Mouse (Mus musculus): ENCODE measurements around the gene Rpn1. TPM values are rescaled to one million over a fixed set of nuclear protein-coding genes. Genes with fewer than 3 reads are reported as not detected.

Rpn1 gene
- polyA plus RNA-seq, 1 experiment, result 1.2 TPM

- no peaks in the 10 kb centered on the region for H3K9me3 ChIP-seq (ENCODE audit: control insufficient read depth, low read length)
- peaks cover 39% of the 10 kb centered on the region for H3K36me3 ChIP-seq (ENCODE audit: control insufficient read depth)
- H3K27me3 ChIP-seq (ENCODE audit: control insufficient read depth), result no peaks in the 10 kb centered on the region
- H3K4me3 ChIP-seq (replicated peaks), result peak overlapping the region; percentile 42
- no peak for TF ChIP-seq GATA1 (IDR thresholded peaks at IDR 0.05; ENCODE audit: low read length)
- peaks cover 49% of the 10 kb centered on the region for H3K4me1 ChIP-seq (ENCODE audit: control insufficient read depth)
Observed at GRCm38 (mm10) chr6:88106612-88107123, 22.4 kb downstream of the Rpn1 start.

GRCm38 (mm10) chr6:88107661-88108535 lies 23.6 kb downstream of the Rpn1 start:
- Histone ChIP-seq H3K4me1 (ENCODE audit: control insufficient read depth) (peaks cover 54% of the 10 kb centered on the region), H3K4me3 (replicated peaks) (no peak overlapping the region)
- no peak for TF ChIP-seq GATA1 (IDR thresholded peaks at IDR 0.05; ENCODE audit: low read length)
- TF ChIP-seq TAL1 (IDR thresholded peaks at IDR 0.05; ENCODE audit: low read length), result no peak

GRCm38 (mm10) chr6:88113139-88113538 lies 28.9 kb downstream of the Rpn1 start:
- TF ChIP-seq GATA1 (IDR thresholded peaks at IDR 0.05; ENCODE audit: low read length), result no peak
- no peak for TF ChIP-seq TAL1 (IDR thresholded peaks at IDR 0.05; ENCODE audit: low read length)
- H3K4me1 ChIP-seq (ENCODE audit: control insufficient read depth), result peaks cover 69% of the 10 kb centered on the region
- H3K9me3 ChIP-seq (ENCODE audit: control insufficient read depth, low read length), result no peaks in the 10 kb centered on the region
- H3K4me3 ChIP-seq (replicated peaks), result no peak overlapping the region
- no peaks in the 10 kb centered on the region; the same call in 1 of the 2 replicates for H3K36me3 ChIP-seq (ENCODE audit: control insufficient read depth)
- H3K27me3 ChIP-seq (ENCODE audit: control insufficient read depth), result no peaks in the 10 kb centered on the region

More at GRCm38 (mm10) chr6:88107661-88108535, 23.6 kb downstream of the Rpn1 start:
- H3K27me3 ChIP-seq (ENCODE audit: control insufficient read depth), result no peaks in the 10 kb centered on the region
- H3K36me3 ChIP-seq (ENCODE audit: control insufficient read depth), result peaks cover 27% of the 10 kb centered on the region
- H3K9me3 ChIP-seq (ENCODE audit: control insufficient read depth, low read length), result no peaks in the 10 kb centered on the region

- TF ChIP-seq TAL1 (IDR thresholded peaks at IDR 0.05; ENCODE audit: low read length) (no peak), GATA1 (IDR thresholded peaks at IDR 0.05; ENCODE audit: low read length) (no peak)
- no peaks in the 10 kb centered on the region for H3K27me3 ChIP-seq (ENCODE audit: control insufficient read depth)
- H3K4me1 ChIP-seq (ENCODE audit: control insufficient read depth), result peaks cover 63% of the 10 kb centered on the region
Observed at GRCm38 (mm10) chr6:88114414-88114813, 30.1 kb downstream of the Rpn1 start.

GRCm38 (mm10) chr6:88116347-88117183 lies 32.3 kb downstream of the Rpn1 start:
- Histone ChIP-seq H3K4me3 (replicated peaks) (peak overlapping the region; percentile 23), H3K36me3 (ENCODE audit: control insufficient read depth) (no peaks in the 10 kb centered on the region; the same call in 1 of the 2 replicates), H3K27me3 (ENCODE audit: control insufficient read depth) (no peaks in the 10 kb centered on the region), H3K4me1 (ENCODE audit: control insufficient read depth) (peaks cover 63% of the 10 kb centered on the region), H3K9me3 (ENCODE audit: control insufficient read depth, low read length) (peaks cover 2% of the 10 kb centered on the region; the same call in 1 of the 2 replicates)
- TF ChIP-seq TAL1 (IDR thresholded peaks at IDR 0.05; ENCODE audit: low read length), result no peak
- peak; percentile 24; the same call in 1 of the 2 replicates for TF ChIP-seq GATA1 (IDR thresholded peaks at IDR 0.05; ENCODE audit: low read length)

More at GRCm38 (mm10) chr6:88114414-88114813, 30.1 kb downstream of the Rpn1 start:
- H3K36me3 ChIP-seq (ENCODE audit: control insufficient read depth), result no peaks in the 10 kb centered on the region; the same call in 1 of the 2 replicates
- no peak overlapping the region for H3K4me3 ChIP-seq (replicated peaks)
- H3K9me3 ChIP-seq (ENCODE audit: control insufficient read depth, low read length), result peaks cover 2% of the 10 kb centered on the region; the same call in 1 of the 2 replicates

GRCm38 (mm10) chr6:88117184-88117575 lies 32.9 kb downstream of the Rpn1 start:
- Histone ChIP-seq H3K4me1 (ENCODE audit: control insufficient read depth) (peaks cover 63% of the 10 kb centered on the region), H3K9me3 (ENCODE audit: control insufficient read depth, low read length) (peaks cover 2% of the 10 kb centered on the region; the same call in 1 of the 2 replicates), H3K27me3 (ENCODE audit: control insufficient read depth) (no peaks in the 10 kb centered on the region), H3K36me3 (ENCODE audit: control insufficient read depth) (no peaks in the 10 kb centered on the region; the same call in 1 of the 2 replicates), H3K4me3 (replicated peaks) (peak overlapping the region; percentile 23)
- TF ChIP-seq GATA1 (IDR thresholded peaks at IDR 0.05; ENCODE audit: low read length), result no peak
- TF ChIP-seq TAL1 (IDR thresholded peaks at IDR 0.05; ENCODE audit: low read length), result no peak

- H3K36me3 ChIP-seq (ENCODE audit: control insufficient read depth), result no peaks in the 10 kb centered on the region; the same call in 1 of the 2 replicates
- no peaks in the 10 kb centered on the region for H3K27me3 ChIP-seq (ENCODE audit: control insufficient read depth)
- H3K4me1 ChIP-seq (ENCODE audit: control insufficient read depth), result peaks cover 55% of the 10 kb centered on the region
- peaks cover 2% of the 10 kb centered on the region; the same call in 1 of the 2 replicates for H3K9me3 ChIP-seq (ENCODE audit: control insufficient read depth, low read length)
- no peak overlapping the region for H3K4me3 ChIP-seq (replicated peaks)
- TF ChIP-seq TAL1 (IDR thresholded peaks at IDR 0.05; ENCODE audit: low read length) (no peak), GATA1 (IDR thresholded peaks at IDR 0.05; ENCODE audit: low read length) (no peak)
Observed at GRCm38 (mm10) chr6:88119309-88119708, 35.0 kb downstream of the Rpn1 start.

- peaks cover 2% of the 10 kb centered on the region; the same call in 1 of the 2 replicates for H3K9me3 ChIP-seq (ENCODE audit: control insufficient read depth, low read length)
- no peaks in the 10 kb centered on the region; the same call in 1 of the 2 replicates for H3K27me3 ChIP-seq (ENCODE audit: control insufficient read depth)
- TF ChIP-seq TAL1 (IDR thresholded peaks at IDR 0.05; ENCODE audit: low read length) (no peak), GATA1 (IDR thresholded peaks at IDR 0.05; ENCODE audit: low read length) (no peak)
- H3K4me1 ChIP-seq (ENCODE audit: control insufficient read depth), result peaks cover 45% of the 10 kb centered on the region
- no peak overlapping the region for H3K4me3 ChIP-seq (replicated peaks)
- H3K36me3 ChIP-seq (ENCODE audit: control insufficient read depth), result no peaks in the 10 kb centered on the region; the same call in 1 of the 2 replicates
Observed at GRCm38 (mm10) chr6:88120813-88121212, 36.5 kb downstream of the Rpn1 start.

Measured in erythroblast, embryonic 14.5 days (primary cell).